Mouse (Mus musculus): Measurements from ENCODE around the gene Dgkg. TPM values are rescaled to one million over a fixed set of nuclear protein-coding genes. Genes with fewer than 3 reads are reported as not detected.

Dgkg gene
- total RNA-seq, 2 experiments from 2014 or later, result 18.9 to 21.5 TPM

GRCm38 (mm10) chr16:22504049-22504448, 153.0 kb downstream of the Dgkg start:
- intact Hi-C loops (cut with DNase I), result no loop called here
- no peak for DNase-seq

DNA sequence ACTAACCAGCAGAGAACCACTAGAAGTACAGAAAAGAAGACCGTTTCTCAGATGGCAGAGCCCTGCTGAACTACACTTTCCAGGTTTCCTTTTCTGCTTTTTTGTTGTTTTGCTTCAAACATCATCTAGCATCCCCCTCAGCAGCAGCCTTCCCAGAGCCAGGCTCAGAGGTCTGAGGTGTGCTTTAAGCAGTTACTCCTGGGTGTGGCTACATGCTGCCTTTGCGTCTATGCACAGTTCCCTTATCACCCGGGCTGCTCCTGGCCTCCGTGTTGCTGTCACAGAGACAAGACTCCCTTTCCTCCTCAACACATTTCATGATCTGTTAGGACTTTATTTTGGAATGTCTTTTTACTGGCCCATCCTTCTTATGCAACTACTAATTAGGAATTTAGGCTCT, 153.6 kb downstream of the Dgkg start:
- intact Hi-C loops (cut with DNase I), result no loop called here
- DNase-seq, result no peak

GRCm38 (mm10) chr16:22501855-22502254, 155.2 kb downstream of the Dgkg start:
- DNase-seq, result no peak
- intact Hi-C loops (cut with DNase I), result no loop called here

DNA sequence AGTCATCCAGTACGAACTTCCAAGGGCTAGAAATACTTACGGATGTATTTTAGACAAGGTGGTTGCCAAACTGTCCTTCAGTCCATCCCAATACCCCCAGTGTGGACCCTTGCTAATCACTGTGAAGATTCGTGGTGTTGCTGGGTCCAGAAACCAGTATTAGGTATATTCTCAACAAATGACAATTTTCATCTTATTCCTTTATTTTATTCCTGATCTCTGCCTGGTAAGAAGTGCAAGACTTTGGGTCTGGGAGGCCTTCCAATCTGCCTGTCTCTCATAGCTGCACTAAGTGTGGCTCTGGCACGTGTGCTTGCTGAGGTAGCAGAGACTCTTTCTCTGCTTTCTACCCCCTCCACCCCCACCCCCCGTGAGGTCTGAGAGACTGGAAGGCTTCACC, 156.5 kb downstream of the Dgkg start:
- DNase-seq, result no peak
- intact Hi-C loops (cut with DNase I), result no loop called here

- intact Hi-C loops (cut with DNase I), result no loop called here
- DNase-seq, result no peak
These were observed 157.1 kb downstream of the Dgkg start for GRCm38 (mm10) chr16:22499951-22500350.

- no peak for DNase-seq
- intact Hi-C loops (cut with DNase I), result no loop called here
These were observed 157.6 kb downstream of the Dgkg start for GRCm38 (mm10) chr16:22499447-22499846.

DNA sequence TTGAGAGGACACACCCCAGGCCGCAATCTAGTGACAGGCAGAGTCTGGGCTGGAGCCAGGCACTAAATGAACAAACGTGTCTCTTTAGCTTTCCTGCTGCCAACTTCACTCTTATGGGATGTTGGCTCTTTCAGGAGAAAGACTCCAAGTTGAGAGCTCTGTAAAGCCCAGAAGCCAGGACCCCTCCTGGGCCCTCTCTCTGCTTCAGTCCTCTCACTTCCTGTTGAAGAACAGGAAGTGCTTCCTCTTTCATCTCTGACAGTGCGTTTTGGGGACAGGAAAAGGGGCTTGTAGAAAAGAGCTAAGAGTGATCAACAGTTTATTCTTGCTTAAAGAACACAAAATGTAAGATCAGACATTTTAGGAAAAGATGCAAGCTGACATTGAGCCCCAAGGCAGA, 159.0 kb downstream of the Dgkg start:
- intact Hi-C loops (cut with DNase I), result no loop called here
- DNase-seq, result no peak

- DNase-seq, result no peak
- intact Hi-C loops (cut with DNase I), result no loop called here
These were observed 161.8 kb downstream of the Dgkg start for GRCm38 (mm10) chr16:22495259-22495658.

GRCm38 (mm10) chr16:22494815-22495214, 162.2 kb downstream of the Dgkg start:
- peak; percentile 74 for DNase-seq
- intact Hi-C loops (cut with DNase I), result no loop called here

DNA sequence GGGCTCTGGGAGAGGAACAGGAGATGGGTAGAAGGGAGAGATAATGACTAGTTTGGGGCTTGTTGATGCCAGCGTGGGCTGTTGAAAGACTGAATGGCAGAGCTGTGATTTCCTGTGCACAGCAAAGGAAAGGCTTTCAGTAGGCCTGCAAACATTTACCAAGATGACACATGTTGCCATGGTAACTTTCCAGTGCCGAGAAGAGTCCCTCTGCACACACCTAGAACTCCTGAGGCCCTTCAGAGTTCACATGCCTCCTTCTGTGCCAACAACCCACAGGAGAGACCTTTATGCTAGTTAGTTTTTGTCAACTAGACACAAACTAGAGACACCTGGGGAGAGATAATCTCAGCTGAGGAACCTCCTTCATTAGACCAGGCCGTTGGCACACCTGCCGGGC, 163.6 kb downstream of the Dgkg start:
- DNase-seq, result no peak
- intact Hi-C loops (cut with DNase I), result no loop called here

DNA sequence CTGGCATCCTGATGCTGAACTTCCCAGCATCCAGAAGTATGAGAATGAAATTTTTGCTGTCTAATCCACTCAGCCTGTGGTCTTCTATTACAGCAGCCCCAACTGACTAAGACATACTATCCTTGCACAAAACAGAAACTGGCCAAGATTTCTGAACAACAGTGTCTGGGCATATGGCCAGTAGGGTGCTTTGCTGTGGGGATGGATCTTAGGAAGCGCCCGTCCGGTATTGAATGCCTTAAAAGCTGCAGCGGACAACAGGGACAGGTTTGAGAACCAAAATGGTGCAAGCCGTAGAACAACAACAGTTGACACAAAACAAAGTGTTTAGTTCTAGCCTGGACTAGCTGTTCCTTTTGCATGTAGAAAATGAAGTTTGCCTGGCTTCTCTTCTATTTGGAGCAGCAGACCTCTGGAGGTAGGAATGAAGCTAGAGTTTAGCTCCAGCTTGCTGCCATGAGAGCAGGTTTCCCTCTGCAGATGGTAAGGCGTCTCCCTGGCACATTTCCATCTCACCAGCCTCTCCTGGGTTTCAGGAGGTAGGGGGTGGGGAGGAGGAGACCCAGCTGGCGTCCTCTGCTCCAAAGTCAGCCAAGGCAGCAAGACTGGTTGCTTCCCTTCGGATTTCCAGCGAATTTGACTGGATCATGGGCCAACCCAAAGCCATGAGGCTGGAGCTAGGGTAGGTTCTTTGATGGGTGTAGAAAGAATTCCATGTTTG, 165.4 kb downstream of the Dgkg start:
- DNase-seq, result peak; percentile 77
- intact Hi-C loops (cut with DNase I), result no loop called here

DNA sequence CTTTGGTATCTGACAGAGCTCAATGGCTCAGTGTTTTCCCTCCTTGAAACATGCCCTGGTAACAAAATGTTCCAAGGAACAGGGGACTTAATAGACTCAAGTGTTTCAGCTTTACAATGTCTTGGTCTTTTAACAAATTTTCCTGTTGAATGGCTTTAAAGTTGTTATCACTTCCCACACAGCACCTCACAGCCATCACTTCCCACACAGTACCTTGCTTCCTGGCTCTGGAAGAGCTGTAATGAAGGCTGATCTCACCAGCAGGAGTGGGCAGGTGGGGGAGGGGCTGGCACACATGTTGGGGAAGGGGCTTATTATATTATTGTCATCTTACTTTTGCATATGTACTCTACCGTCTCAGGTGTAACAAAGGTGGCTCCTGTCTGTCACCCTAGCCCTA, 173.1 kb downstream of the Dgkg start:
- DNase-seq, result no peak
- intact Hi-C loops (cut with DNase I), result no loop called here

GRCm38 (mm10) chr16:22479322-22479721, 177.7 kb downstream of the Dgkg start:
- intact Hi-C loops (cut with DNase I), result no loop called here
- DNase-seq, result no peak

DNA sequence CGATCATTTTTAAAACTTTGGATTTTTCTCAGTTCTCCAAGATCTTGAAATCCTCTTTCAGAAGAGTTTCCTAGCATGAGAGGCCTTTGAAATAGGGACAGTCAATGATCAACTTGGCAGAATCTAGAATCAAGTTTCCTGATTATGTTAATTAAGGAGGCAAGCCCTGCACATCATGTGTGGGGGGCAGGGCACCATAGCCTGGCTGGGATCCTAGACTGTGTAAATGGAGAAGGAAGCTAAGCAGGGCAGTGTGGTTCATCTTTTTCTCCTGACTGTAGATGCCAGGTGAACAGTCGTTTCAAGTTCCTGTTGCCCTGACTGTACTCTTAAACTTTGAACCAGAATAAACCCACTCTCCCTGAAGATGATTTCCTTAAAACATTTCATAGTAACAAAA, 185.3 kb downstream of the Dgkg start:
- peak; percentile 28 for DNase-seq
- intact Hi-C loops (cut with DNase I), result no loop called here

GRCm38 (mm10) chr16:22469385-22469784, 187.6 kb downstream of the Dgkg start:
- intact Hi-C loops (cut with DNase I), result no loop called here
- no peak for DNase-seq

DNA sequence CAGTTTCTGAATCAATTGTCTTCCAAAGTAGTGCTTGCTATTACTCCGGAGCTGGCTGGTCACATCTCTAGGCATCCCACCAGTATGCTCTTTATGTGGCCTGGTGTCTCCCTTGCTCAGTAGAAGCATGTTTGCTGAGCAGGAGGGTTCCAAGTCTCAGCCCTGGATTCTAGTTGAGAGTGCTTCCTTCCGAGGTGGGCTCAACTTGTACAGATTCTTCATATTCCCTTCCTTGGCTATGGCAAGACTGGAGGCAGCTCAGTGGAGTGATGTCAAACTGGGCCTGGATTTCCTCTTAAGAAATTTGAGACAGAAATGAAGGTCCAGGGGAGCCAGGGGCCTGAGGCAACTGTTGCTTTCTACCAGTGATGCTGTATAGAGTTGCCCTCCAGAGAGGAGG, 189.9 kb downstream of the Dgkg start:
- no peak for DNase-seq
- intact Hi-C loops (cut with DNase I), result no loop called here

DNA sequence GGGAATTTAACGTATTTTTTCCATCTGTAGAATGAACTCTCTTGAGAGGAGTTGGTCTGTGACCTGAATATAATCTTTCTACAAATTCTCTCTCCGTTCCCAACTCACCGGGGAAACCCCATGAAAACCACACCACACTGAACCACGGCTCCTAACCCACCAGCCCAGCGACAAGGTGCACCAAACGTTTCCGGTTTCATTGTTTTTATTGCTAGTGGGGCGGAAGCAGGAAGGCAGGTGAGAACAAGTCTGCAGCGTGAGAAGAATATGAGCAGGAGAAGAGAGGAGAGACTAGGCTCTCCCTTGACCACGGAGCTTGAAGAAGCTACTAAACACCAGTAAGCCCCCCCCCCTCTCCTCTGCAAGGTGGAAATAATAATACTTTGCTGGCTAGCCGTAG, 190.6 kb downstream of the Dgkg start:
- no peak for DNase-seq
- intact Hi-C loops (cut with DNase I), result no loop called here

GRCm38 (mm10) chr16:22462220-22462619, 194.8 kb downstream of the Dgkg start:
- intact Hi-C loops (cut with DNase I), result no loop called here
- DNase-seq, result no peak

DNA sequence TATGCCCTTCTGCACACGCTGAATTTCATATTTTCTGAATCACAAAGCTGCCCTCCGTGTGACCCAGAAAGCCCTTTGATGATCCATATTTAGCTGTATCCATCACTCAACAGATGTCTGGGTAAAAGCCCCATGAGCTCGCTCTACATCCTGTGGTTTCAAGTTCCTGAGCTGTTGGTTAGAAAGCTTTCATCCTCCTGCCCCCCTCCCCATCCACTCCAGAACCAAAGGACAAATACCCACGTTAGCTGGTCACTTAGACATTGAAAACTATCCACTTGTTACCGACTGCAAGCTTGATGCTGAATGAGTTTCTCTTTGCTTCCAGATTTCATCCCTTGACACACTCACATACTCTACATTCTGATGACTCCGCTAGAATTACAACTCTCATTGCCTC, 195.3 kb downstream of the Dgkg start:
- intact Hi-C loops (cut with DNase I), result no loop called here

DNA sequence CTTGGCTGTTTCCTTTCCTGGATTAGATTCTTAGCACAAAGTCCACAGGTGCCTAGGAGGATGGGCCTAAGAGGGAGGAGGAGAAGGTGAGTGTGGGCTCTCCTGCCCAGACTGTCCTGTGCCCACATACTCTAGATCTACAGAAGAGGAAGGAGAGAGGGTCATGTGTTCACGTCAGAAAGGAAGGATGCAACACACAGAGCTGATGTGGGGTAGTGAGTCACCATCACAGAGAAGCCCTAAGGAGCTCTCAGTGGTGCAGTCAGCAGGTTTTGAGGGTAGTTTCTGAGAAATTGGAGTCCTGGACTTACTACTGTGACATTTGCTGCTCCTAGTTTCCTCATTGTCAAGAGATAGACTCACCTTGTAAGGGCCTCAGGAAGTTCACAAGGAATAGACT, 196.1 kb downstream of the Dgkg start:
- intact Hi-C loops (cut with DNase I), result no loop called here
- no peak for DNase-seq

More for the DNA sequence above, 195.3 kb downstream of the Dgkg start:
- DNase-seq, result no peak

DNA sequence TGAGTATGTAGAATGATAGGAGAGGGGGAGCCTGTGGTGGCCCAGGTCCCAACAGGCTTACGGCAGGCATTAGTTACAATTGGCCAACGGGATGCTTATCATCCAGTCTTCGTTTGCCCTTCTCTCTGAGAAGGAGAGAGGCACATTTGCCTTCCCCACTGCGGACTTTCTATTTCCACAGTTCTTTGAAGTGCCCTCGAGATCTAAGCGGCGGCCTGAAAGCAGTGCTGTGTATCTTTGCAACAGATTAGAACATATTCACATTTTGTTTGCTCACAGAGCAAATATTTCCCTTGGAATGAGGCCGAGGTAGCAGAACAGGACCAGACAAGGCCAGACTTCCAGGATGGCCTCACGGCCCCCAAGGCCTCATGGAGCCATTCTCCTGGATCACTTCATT, 204.9 kb downstream of the Dgkg start:
- intact Hi-C loops (cut with DNase I), result no loop called here

GRCm38 (mm10) chr16:22448093-22448492, 208.9 kb downstream of the Dgkg start:
- no peak for DNase-seq
- intact Hi-C loops (cut with DNase I), result no loop called here

More for the DNA sequence above, 204.9 kb downstream of the Dgkg start:
- no peak for DNase-seq

DNA sequence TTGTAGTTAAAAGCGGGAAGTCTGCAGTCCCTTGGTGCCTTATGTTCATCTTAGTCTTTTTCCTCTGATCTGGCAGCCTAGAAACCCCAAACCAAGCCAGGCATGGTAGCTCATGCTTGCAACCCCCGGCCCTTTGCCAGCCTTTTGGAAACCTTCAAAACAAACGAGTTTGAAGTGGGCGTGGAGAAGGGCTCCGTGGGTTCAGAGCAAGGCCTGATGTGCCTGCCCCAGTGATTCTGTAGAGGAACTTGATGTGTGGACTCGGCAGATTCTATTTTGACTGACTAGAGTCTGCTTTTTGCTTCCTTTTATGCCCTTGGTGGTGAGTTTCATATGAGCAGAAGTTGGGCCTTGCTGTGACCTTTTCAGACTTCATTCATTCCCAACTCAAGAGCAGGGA, 212.2 kb downstream of the Dgkg start:
- DNase-seq, result no peak
- intact Hi-C loops (cut with DNase I), result no loop called here

Data from left cerebral cortex, postnatal 4 days (tissue).